Mouse (Mus musculus): ENCODE measurements around the gene Gpr135.
"Not testable (repeated sequence)": the region's sequence is repeated elsewhere in the genome, so short reads cannot be mapped to it uniquely, and the experiment has no call there.

The Gpr135 gene

DNA sequence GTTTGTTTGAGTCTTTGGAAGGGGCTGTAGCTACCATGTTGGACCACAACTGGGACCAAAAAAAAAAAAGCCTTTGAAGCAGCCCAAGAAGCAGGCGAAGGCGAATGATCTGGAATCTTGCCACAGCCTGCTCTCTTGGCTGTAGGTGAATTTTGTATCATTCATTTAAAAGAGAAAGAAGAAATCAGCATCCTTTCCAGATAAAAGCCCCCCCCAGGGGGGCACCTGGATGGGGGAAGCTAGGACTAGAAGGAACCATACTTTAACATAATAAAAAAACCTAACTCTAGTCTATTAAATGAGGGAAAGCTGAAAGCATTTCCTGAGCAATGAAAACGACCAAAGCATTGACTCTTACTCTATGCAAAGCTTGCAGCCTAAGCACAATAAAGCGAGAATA, 20.1 kb downstream of the Gpr135 start:
- DNase-seq: no peak

DNA sequence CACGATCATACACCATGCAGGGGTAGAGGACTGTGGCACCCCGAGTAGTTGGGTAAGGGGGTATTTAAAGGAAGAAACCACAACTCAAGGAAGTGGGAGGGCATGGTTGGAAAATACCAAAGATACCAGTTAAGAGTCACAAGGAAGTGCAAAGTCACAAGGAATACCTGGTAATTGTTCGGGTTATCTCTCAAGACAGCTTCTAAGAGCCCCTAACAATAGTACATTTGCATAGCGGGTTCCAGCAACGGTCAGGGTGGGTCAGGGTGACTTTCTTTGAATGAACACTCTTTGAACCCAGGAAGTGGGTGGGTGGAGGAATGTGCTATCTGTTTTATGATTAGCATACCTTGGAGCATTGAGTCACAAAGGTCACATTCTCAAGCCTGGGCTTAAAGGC, 20.8 kb downstream of the Gpr135 start:
- DNase-seq: not testable (repeated sequence)

DNA sequence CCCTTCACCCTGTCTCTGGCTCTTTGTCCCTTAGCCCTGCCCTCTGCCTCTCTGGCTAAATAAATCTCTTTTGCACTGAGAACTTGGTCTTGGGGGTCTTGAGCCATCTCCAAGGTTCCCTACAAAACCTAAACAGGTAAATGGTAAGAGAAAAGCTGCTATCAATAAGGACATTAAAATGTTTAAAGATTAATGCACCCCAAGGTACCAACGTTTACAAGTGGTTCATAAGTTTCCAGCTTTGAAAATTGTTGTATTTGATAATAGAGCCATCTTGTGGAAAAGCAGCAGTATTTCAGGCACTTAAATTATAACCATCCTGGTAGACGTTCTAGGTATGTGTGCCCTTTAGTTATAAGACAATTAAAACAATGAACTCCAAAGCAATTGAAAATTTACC, 23.4 kb downstream of the Gpr135 start:
- no peak for DNase-seq

GRCm38 (mm10) chr12:72041238-72041637, 29.7 kb downstream of the Gpr135 start:
- no peak for DNase-seq

GRCm38 (mm10) chr12:72039501-72039900, 31.4 kb downstream of the Gpr135 start:
- no peak for DNase-seq

GRCm38 (mm10) chr12:72038866-72039265, 32.1 kb downstream of the Gpr135 start:
- DNase-seq: no peak

- DNase-seq: no peak
These were observed 33.9 kb downstream of the Gpr135 start for GRCm38 (mm10) chr12:72037049-72037448.

DNA sequence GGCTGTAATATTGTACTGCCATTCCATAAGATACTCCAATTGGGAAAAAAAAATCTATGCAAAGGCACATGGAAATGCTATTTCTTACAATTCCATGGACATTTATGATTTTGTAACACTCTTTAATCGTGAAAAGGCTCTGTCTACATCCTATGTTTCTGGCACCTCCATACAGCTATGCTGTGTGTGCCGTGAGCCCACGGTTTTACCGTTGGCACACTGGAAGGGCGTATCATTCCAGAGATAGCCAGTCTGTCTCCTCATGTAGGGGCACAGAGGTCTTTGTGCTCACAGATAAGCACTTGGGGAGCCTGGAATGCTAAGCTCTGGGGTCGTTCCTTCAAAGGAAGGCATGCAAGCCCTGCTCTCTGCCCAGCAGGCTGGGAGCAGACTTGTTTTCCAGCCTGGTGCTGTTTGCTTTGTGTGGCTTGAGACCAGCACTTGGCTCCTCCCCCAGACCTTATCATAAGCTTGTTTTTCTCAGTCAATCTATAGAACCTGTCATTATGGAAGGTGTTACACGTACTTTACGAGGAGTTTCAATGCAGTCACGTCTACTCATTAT, 34.7 kb downstream of the Gpr135 start:
- no peak for DNase-seq

- no peak for DNase-seq
These were observed 39.1 kb downstream of the Gpr135 start for GRCm38 (mm10) chr12:72031794-72032193.

DNA sequence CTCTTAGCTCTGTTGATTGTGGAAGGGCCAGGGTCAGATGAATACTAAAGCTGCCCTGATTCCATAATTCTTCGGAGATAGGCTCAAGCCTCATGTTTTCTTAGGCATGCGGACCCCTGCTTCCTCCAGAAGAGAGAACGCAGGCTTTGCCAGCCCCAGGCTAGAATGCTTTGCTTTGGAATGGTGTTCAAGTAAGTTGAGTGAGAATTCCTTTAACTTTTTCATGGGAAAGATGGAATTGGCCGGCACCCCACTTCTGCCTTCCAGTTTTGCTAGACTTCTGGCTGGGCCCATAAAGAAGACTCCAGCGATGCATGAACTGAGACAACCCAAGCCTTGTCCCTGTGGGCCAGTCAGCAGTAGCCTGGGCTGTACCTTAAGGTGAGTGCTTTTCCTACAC, 39.8 kb downstream of the Gpr135 start:
- DNase-seq: no peak

GRCm38 (mm10) chr12:72025275-72025795, 45.6 kb downstream of the Gpr135 start:
- DNase-seq: no peak

GRCm38 (mm10) chr12:72023572-72023971, 47.4 kb downstream of the Gpr135 start:
- DNase-seq: no peak

GRCm38 (mm10) chr12:72022790-72023189, 48.1 kb downstream of the Gpr135 start:
- no peak for DNase-seq

GRCm38 (mm10) chr12:72021543-72021942, 49.4 kb downstream of the Gpr135 start:
- no peak for DNase-seq

DNA sequence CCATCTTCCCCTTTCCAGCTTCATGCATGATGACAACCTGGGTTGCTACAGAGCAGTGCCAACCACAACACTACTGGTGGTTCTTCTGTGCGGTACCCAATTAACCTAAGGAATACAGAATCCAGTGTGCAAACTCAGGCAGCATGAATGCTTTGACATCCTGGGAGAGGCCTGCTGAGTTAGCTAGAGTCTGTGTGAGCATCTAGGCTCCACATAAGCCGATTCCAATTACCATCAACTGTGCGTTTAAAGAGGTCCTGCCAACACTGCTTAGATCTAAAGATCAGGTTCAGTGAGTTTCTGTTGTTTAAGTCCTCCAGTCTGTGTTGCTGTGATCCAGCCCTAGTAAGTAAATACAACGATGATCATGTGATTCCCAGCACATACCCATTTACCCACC, 50.6 kb downstream of the Gpr135 start:
- DNase-seq: no peak
